In the genomic region with DNA sequence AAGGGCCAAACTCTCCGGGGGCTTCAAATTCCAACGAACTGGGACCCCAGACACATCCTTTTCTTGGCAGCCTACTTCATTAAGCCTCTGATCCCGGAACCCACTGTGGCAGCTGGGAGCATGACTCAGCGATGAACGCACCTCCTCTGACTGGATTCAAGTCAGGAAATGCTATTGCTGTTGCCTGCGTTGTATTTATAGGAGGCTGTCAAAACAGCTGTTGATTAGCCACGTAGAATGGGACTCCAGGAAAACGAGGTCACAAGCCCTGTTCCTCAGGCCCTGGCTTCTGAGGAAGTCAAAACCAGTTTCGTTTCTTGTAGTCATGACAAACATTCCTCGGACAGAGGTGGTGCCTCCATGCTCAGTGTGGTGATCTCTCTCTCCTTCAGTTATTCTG, we compare ENCODE assay signal across 9 mouse cellular contexts.
DNase-seq lines count a peak whose midpoint lies in the region; ATAC-seq and TF ChIP-seq lines count a peak whose summit lies in the region.
"Had no signal": no experiment of that assay in that cellular context is flagged by ENCODE, and none has a peak within 500 bp of the region (broad histone marks: within the 10 kb centered on the region; RNA-seq: fewer than 3 reads in every experiment).

No protein-coding gene starts in this region.

- no peak overlapping the region for H3K4me3 ChIP-seq in CH12.LX (replicated peaks in 1 of 3; ENCODE audit: low read depth in 2 of 3, low read length in 2 of 3, poor library complexity in 1 of 3)
- H3K4me3 ChIP-seq in kidney, postnatal 0 days (replicated peaks; ENCODE audit: low read depth, low read length): no peak overlapping the region
- no peak overlapping the region for H3K4me3 ChIP-seq in hindbrain, embryonic 12.5 days
- H3K4me3 ChIP-seq: neural tube, embryonic 12.5 days had no signal

- no peaks in the 10 kb centered on the region for H3K9me3 ChIP-seq in CH12.LX (replicated peaks; ENCODE audit: low read length)
- H3K9me3 ChIP-seq in kidney, postnatal 0 days (replicated peaks; ENCODE audit: low read length): no peaks in the 10 kb centered on the region
- no peaks in the 10 kb centered on the region for H3K9me3 ChIP-seq in hindbrain, embryonic 12.5 days (replicated peaks)
- H3K9me3 ChIP-seq: neural tube, embryonic 12.5 days had no signal

- TF ChIP-seq RAD21 in CH12.LX (IDR thresholded peaks at IDR 0.05; ENCODE audit: low read depth, low read length): no peak

- H3K36me3 ChIP-seq in CH12.LX (replicated peaks in 1 of 2; ENCODE audit: control insufficient read depth in 1 of 2, insufficient read depth in 1 of 2, low read length in 1 of 2): no peaks in the 10 kb centered on the region
- no peaks in the 10 kb centered on the region for H3K36me3 ChIP-seq in kidney, postnatal 0 days (ENCODE audit: insufficient read depth, low read length)
- no peaks in the 10 kb centered on the region for H3K36me3 ChIP-seq in hindbrain, embryonic 12.5 days
- H3K36me3 ChIP-seq: neural tube, embryonic 12.5 days had no signal

- 40% methylated on average over 10 of the region's 10 CpGs for WGBS in kidney, postnatal 0 days
- 60% methylated on average over 10 of the region's 10 CpGs for WGBS in hindbrain, embryonic 12.5 days

- dilution Hi-C loops in CH12.LX (cut with MboI; ENCODE audit: extremely low pct_ligation_motif_present, extremely low pct_unique_long_range_greater_than_20kb, low sequenced_read_pairs): no loop called here

- ATAC-seq in kidney, postnatal 0 days (replicated peaks; ENCODE audit: low FRiP score, low read depth): no peak
- 0 out of 2 replicates have a peak, but pooled peaks have one; percentile 17 for ATAC-seq in monocyte, adult 5-6 weeks (replicated peaks; ENCODE audit: insufficient number of reproducible peaks, low FRiP score, low TSS enrichment, poor library complexity, severe bottlenecking)
- ATAC-seq in hindbrain, embryonic 12.5 days (ENCODE audit: low FRiP score): no peak

- intact Hi-C loops in gastrocnemius, postnatal 36 days (cut with DNase I): no loop called here

- no peaks in the 10 kb centered on the region for H3K79me2 ChIP-seq in CH12.LX (replicated peaks; ENCODE audit: control insufficient read depth, extremely low read depth, insufficient read depth, poor library complexity, severe bottlenecking)

- H3K4me1 ChIP-seq in CH12.LX (ENCODE audit: control insufficient read depth in 1 of 2, insufficient read depth in 2 of 2): peaks cover 4 to 5% of the 10 kb centered on the region in 2 experiments; a peak in 3 of 4 replicates
- H3K4me1 ChIP-seq in kidney, postnatal 0 days (replicated peaks; ENCODE audit: insufficient read depth, low read length): no peaks in the 10 kb centered on the region
- 0 out of 2 replicates have a peak, but pooled peaks cover 3% of the 10 kb centered on the region for H3K4me1 ChIP-seq in hindbrain, embryonic 12.5 days
- H3K4me1 ChIP-seq: neural tube, embryonic 12.5 days had no signal

- no peak overlapping the region for H3K27ac ChIP-seq in CH12.LX (ENCODE audit: insufficient read depth, low read depth)
- no peak overlapping the region for H3K27ac ChIP-seq in kidney, postnatal 0 days
- H3K27ac ChIP-seq in hindbrain, embryonic 12.5 days: no peak overlapping the region
- H3K27ac ChIP-seq: neural tube, embryonic 12.5 days had no signal

- no peak for TF ChIP-seq POLR2A in CH12.LX (IDR thresholded peaks at IDR 0.05; ENCODE audit: low read depth, low read length)

- in situ Hi-C loops in CH12.LX (cut with MboI; ENCODE audit: low pct_ligation_motif_present, low pct_unique_long_range_greater_than_20kb, low sequenced_read_pairs): no loop called here

- no peak for TF ChIP-seq CTCF in CH12.LX (conservative IDR thresholded peaks at IDR 0.05 in 1 of 2, IDR thresholded peaks at IDR 0.05 in 1 of 2; ENCODE audit: low read depth in 2 of 2, low read length in 2 of 2)
- TF ChIP-seq CTCF in kidney, postnatal 0 days (IDR thresholded peaks at IDR 0.05; ENCODE audit: low read depth): no peak

- DNase-seq in gastrocnemius, adult 18-20 months (ENCODE audit: low spot score): peak; percentile 55
- no peak for DNase-seq in gastrocnemius, postnatal 36 days
- DNase-seq in CH12.LX (ENCODE audit: extremely low read depth): no peak
- DNase-seq in gastrocnemius, postnatal 25 days: peak; percentile 32
- peak; percentile 61 for DNase-seq in kidney, postnatal 0 days (ENCODE audit: low spot score)
- no peak for DNase-seq in spleen, postnatal 14 days (ENCODE audit: low spot score in 2 of 2)

- peak overlapping the region; percentile 42; the same call in 1 of the 2 replicates for H3K4me2 ChIP-seq in CH12.LX (ENCODE audit: insufficient read depth, low read depth, poor library complexity, severe bottlenecking)
- H3K4me2 ChIP-seq in kidney, postnatal 0 days (ENCODE audit: low read length): peak overlapping the region; percentile 9; the same call in 1 of the 2 replicates
- no peak overlapping the region for H3K4me2 ChIP-seq in hindbrain, embryonic 12.5 days (replicated peaks)
- H3K4me2 ChIP-seq: neural tube, embryonic 12.5 days had no signal

- H3K9ac ChIP-seq in CH12.LX (ENCODE audit: insufficient read depth, low read depth): no peak overlapping the region
- no peak overlapping the region for H3K9ac ChIP-seq in kidney, postnatal 0 days (ENCODE audit: low read depth, low read length)
- no peak overlapping the region for H3K9ac ChIP-seq in hindbrain, embryonic 12.5 days
- H3K9ac ChIP-seq: neural tube, embryonic 12.5 days had no signal

- no peak for TF ChIP-seq EP300 in CH12.LX (IDR thresholded peaks at IDR 0.05; ENCODE audit: low read length)

- no peaks in the 10 kb centered on the region for H3K27me3 ChIP-seq in CH12.LX (replicated peaks)
- no peaks in the 10 kb centered on the region for H3K27me3 ChIP-seq in kidney, postnatal 0 days (ENCODE audit: insufficient read depth, low read length)
- H3K27me3 ChIP-seq in hindbrain, embryonic 12.5 days: peaks cover 3% of the 10 kb centered on the region; the same call in 1 of the 2 replicates
- H3K27me3 ChIP-seq: neural tube, embryonic 12.5 days had no signal

TF ChIP-seq in CH12.LX, 34 proteins besides CTCF, POLR2A, EP300 and RAD21:
- no peak for TF ChIP-seq UBTF (IDR thresholded peaks at IDR 0.05; ENCODE audit: low read depth, low read length)
- TF ChIP-seq MAX (IDR thresholded peaks at IDR 0.05; ENCODE audit: low read length): no peak
- TF ChIP-seq TBP (conservative IDR thresholded peaks at IDR 0.05; ENCODE audit: low read depth, low read length): no peak
- no peak for TF ChIP-seq POLR2AphosphoS2 (IDR thresholded peaks at IDR 0.05; ENCODE audit: low read depth, low read length)
- TF ChIP-seq SMC3 (IDR thresholded peaks at IDR 0.05; ENCODE audit: low read depth, low read length): no peak
- no peak for TF ChIP-seq KAT2A (IDR thresholded peaks at IDR 0.05; ENCODE audit: insufficient replicate concordance, low read length)
- TF ChIP-seq MXI1 (IDR thresholded peaks at IDR 0.05; ENCODE audit: low read depth, low read length): no peak
- no peak for TF ChIP-seq ZKSCAN1 (IDR thresholded peaks at IDR 0.05; ENCODE audit: borderline replicate concordance, low read depth, low read length)
- TF ChIP-seq CHD1 (IDR thresholded peaks at IDR 0.05; ENCODE audit: low read depth, low read length): no peak
- no peak for TF ChIP-seq PAX5 (IDR thresholded peaks at IDR 0.05; ENCODE audit: low read length)
- no peak for TF ChIP-seq JUN (IDR thresholded peaks at IDR 0.05; ENCODE audit: insufficient read depth, low read depth, low read length)
- TF ChIP-seq TCF12 (IDR thresholded peaks at IDR 0.05; ENCODE audit: low read depth, low read length): no peak
- no peak for TF ChIP-seq MYC (IDR thresholded peaks at IDR 0.05; ENCODE audit: low read depth, low read length)
- no peak for TF ChIP-seq MAZ (IDR thresholded peaks at IDR 0.05; ENCODE audit: low read depth, low read length)
- TF ChIP-seq USF2 (conservative IDR thresholded peaks at IDR 0.05; ENCODE audit: low read depth, low read length): no peak
- TF ChIP-seq ZMIZ1 (IDR thresholded peaks at IDR 0.05; ENCODE audit: low read depth, low read length): no peak
- TF ChIP-seq ETS1 (conservative IDR thresholded peaks at IDR 0.05; ENCODE audit: low read depth, low read length): no peak
- no peak for TF ChIP-seq E2F4 (IDR thresholded peaks at IDR 0.05; ENCODE audit: insufficient replicate concordance, low read depth, low read length)
- no peak for TF ChIP-seq NRF1 (IDR thresholded peaks at IDR 0.05; ENCODE audit: low read depth, low read length)

Comparison
In these comparisons a context has a peak if more than half of its experiments do, and no peak if none do; other contexts are left out.
1. DNase-seq: peak in gastrocnemius, adult 18-20 months (single experiment), gastrocnemius, postnatal 25 days (single experiment) and kidney, postnatal 0 days (single experiment); none in gastrocnemius, postnatal 36 days (0 of 2), CH12.LX (single experiment) and spleen, postnatal 14 days (0 of 2).